Mouse (Mus musculus): ENCODE results near the gene Plxnb3. TPM values are rescaled to one million over a fixed set of nuclear protein-coding genes. Genes with fewer than 3 reads are reported as not detected.

Plxnb3 gene
- polyA plus RNA-seq, 1 experiment from 2014 or later = 0.07 TPM

DNA sequence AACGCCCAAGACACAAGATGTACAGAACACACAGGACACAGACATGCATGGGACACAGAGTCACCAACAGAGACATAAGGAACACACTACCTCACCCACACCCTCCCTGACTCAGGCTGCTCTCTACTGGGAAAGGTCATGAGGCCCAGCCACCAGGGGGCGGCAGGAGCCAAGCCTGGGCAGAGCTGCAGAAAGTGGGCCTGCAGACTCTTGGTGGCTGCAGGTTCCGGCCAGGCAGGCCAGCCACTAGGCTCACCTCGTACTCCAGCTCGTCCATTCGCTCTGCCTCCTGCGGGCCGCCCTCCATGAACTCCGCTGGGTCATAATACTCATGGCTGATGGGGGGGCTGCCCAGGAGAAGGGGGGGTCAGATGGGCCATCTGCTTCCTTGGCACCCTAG is 41.6 kb downstream of the Plxnb3 start:
- Histone ChIP-seq H3K4me2 (ENCODE audit: low read depth, low read length) (no peak overlapping the region), H3K27ac (ENCODE audit: low read depth, low read length) (no peak overlapping the region), H3K4me1 (ENCODE audit: control insufficient read depth, insufficient read depth, low read length) (no peaks in the 10 kb centered on the region), H3K9me3 (ENCODE audit: control insufficient read depth, low read length) (no peaks in the 10 kb centered on the region), H3K4me3 (ENCODE audit: low read depth, low read length) (no peak overlapping the region), H3K36me3 (ENCODE audit: control insufficient read depth, insufficient read depth, low read length) (no peaks in the 10 kb centered on the region), H3K9ac (replicated peaks; ENCODE audit: low read depth, low read length) (no peak overlapping the region), H3K27me3 (ENCODE audit: control insufficient read depth, insufficient read depth, low read length) (no peaks in the 10 kb centered on the region)
- WGBS = 35% methylated on average over 9 of the region's 9 CpGs
- ATAC-seq (ENCODE audit: low read depth) = no peak; the same call in 1 of the 2 replicates

- H3K4me2 ChIP-seq (ENCODE audit: low read depth, low read length) = no peak overlapping the region
- 0 out of 2 replicates have a peak, but pooled peaks have one; percentile 44 for ATAC-seq (ENCODE audit: low read depth)
- H3K27ac ChIP-seq (ENCODE audit: low read depth, low read length) = no peak overlapping the region
- H3K9ac ChIP-seq (replicated peaks; ENCODE audit: low read depth, low read length) = no peak overlapping the region
- H3K9me3 ChIP-seq (ENCODE audit: control insufficient read depth, low read length) = no peaks in the 10 kb centered on the region
- H3K4me3 ChIP-seq (ENCODE audit: low read depth, low read length) = no peak overlapping the region
- no peaks in the 10 kb centered on the region for H3K36me3 ChIP-seq (ENCODE audit: control insufficient read depth, insufficient read depth, low read length)
- no peaks in the 10 kb centered on the region for H3K27me3 ChIP-seq (ENCODE audit: control insufficient read depth, insufficient read depth, low read length)
- H3K4me1 ChIP-seq (ENCODE audit: control insufficient read depth, insufficient read depth, low read length) = no peaks in the 10 kb centered on the region
- 56% methylated on average over 1 of the region's 1 CpGs for WGBS
Observed at GRCm38 (mm10) chrX:73805814-73806213, 48.9 kb downstream of the Plxnb3 start.

DNA sequence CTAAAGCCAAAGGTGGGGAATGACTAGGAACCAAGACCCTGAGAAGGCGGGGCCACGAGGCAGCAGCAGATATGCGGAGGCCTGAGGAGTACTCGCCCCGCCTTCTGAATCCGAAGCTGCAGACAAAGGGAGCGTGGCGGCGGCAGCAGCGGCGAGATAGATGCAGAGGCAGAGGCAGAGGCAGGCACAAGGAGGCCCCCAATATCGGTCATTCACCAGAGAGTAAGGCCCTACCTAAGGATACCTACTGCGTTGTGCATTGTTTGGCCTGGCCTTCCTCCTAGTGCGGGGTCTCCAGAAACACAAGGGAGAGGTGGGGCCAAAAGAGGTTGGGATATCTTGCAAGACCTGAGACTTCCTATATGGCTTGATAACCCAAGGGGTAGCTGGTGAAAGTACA is 58.2 kb downstream of the Plxnb3 start:
- no peaks in the 10 kb centered on the region for H3K4me1 ChIP-seq (ENCODE audit: control insufficient read depth, insufficient read depth, low read length)
- peak overlapping the region; percentile 25; the same call in 1 of the 2 replicates for H3K9ac ChIP-seq (replicated peaks; ENCODE audit: low read depth, low read length)
- H3K4me3 ChIP-seq (ENCODE audit: low read depth, low read length) = peak overlapping the region; percentile 11
- H3K9me3 ChIP-seq (ENCODE audit: control insufficient read depth, low read length) = no peaks in the 10 kb centered on the region
- no peaks in the 10 kb centered on the region for H3K36me3 ChIP-seq (ENCODE audit: control insufficient read depth, insufficient read depth, low read length)
- WGBS = 17% methylated on average over 11 of the region's 14 CpGs
- H3K27ac ChIP-seq (ENCODE audit: low read depth, low read length) = peak overlapping the region; percentile 58
- peak; percentile 93 for ATAC-seq (ENCODE audit: low read depth)
- peak overlapping the region; percentile 27 for H3K4me2 ChIP-seq (ENCODE audit: low read depth, low read length)
- no peaks in the 10 kb centered on the region for H3K27me3 ChIP-seq (ENCODE audit: control insufficient read depth, insufficient read depth, low read length)

GRCm38 (mm10) chrX:73816596-73817314 is 59.9 kb downstream of the Plxnb3 start:
- Histone ChIP-seq H3K4me2 (ENCODE audit: low read depth, low read length) (no peak overlapping the region), H3K4me3 (ENCODE audit: low read depth, low read length) (no peak overlapping the region), H3K27ac (ENCODE audit: low read depth, low read length) (no peak overlapping the region), H3K27me3 (ENCODE audit: control insufficient read depth, insufficient read depth, low read length) (no peaks in the 10 kb centered on the region), H3K36me3 (ENCODE audit: control insufficient read depth, insufficient read depth, low read length) (no peaks in the 10 kb centered on the region), H3K9ac (replicated peaks; ENCODE audit: low read depth, low read length) (no peak overlapping the region), H3K4me1 (ENCODE audit: control insufficient read depth, insufficient read depth, low read length) (0 out of 2 replicates have a peak, but pooled peaks cover 2% of the 10 kb centered on the region), H3K9me3 (ENCODE audit: control insufficient read depth, low read length) (no peaks in the 10 kb centered on the region)
- no peak for ATAC-seq (ENCODE audit: low read depth)
- WGBS = 60% methylated on average over 3 of the region's 3 CpGs

Other genes with a start within 250 kb of the Plxnb3 start
- gene Dusp9, start 117.7 kb upstream of the Plxnb3 start, polyA plus RNA-seq (2014; fragmentation: Nextera tagmentation; extraction: Ambion mirVana) = 0.19 and 0.31 TPM in 2 replicates
- 142 and 186 TPM in 2 replicates for gene Pnck, start 97.0 kb upstream of the Plxnb3 start, polyA plus RNA-seq (2014; fragmentation: Nextera tagmentation; extraction: Ambion mirVana)
- gene Slc6a8, start 83.9 kb upstream of the Plxnb3 start, polyA plus RNA-seq (2014; fragmentation: Nextera tagmentation; extraction: Ambion mirVana) = 9.7 and 11.6 TPM in 2 replicates
- 112 and 132 TPM in 2 replicates for gene Bcap31, start 40.9 kb upstream of the Plxnb3 start, polyA plus RNA-seq (2014; fragmentation: Nextera tagmentation; extraction: Ambion mirVana)
- gene Abcd1, start 40.5 kb upstream of the Plxnb3 start, polyA plus RNA-seq (2014; fragmentation: Nextera tagmentation; extraction: Ambion mirVana) = 9.2 and 10.2 TPM in 2 replicates
- 1.2 and 2.4 TPM in 2 replicates for gene Srpk3, start 17.3 kb downstream of the Plxnb3 start, polyA plus RNA-seq (2014; fragmentation: Nextera tagmentation; extraction: Ambion mirVana)
- gene Idh3g, start 29.8 kb downstream of the Plxnb3 start, polyA plus RNA-seq (2014; fragmentation: Nextera tagmentation; extraction: Ambion mirVana) = 264 and 309 TPM in 2 replicates
- gene Ssr4, start 29.9 kb downstream of the Plxnb3 start, polyA plus RNA-seq (2014; fragmentation: Nextera tagmentation; extraction: Ambion mirVana) = 169 and 171 TPM in 2 replicates
- gene Pdzd4, start 67.9 kb downstream of the Plxnb3 start, polyA plus RNA-seq (2014; fragmentation: Nextera tagmentation; extraction: Ambion mirVana) = 5.4 and 6.5 TPM in 2 replicates
- 0.09 TPM in 1 of 2 replicates, not detected in the other for gene Avpr2, start 135.0 kb downstream of the Plxnb3 start, polyA plus RNA-seq (2014; fragmentation: Nextera tagmentation; extraction: Ambion mirVana)
- 107 and 136 TPM in 2 replicates for gene L1cam, start 139.0 kb downstream of the Plxnb3 start, polyA plus RNA-seq (2014; fragmentation: Nextera tagmentation; extraction: Ambion mirVana)
- gene Arhgap4, start 164.8 kb downstream of the Plxnb3 start, polyA plus RNA-seq (2014; fragmentation: Nextera tagmentation; extraction: Ambion mirVana) = 3.3 and 3.8 TPM in 2 replicates
- gene Naa10, start 164.9 kb downstream of the Plxnb3 start, polyA plus RNA-seq (2014; fragmentation: Nextera tagmentation; extraction: Ambion mirVana) = 94.5 and 106 TPM in 2 replicates
- 6.5 and 7.9 TPM in 2 replicates for gene Renbp, start 173.8 kb downstream of the Plxnb3 start, polyA plus RNA-seq (2014; fragmentation: Nextera tagmentation; extraction: Ambion mirVana)
- 59.6 and 63.5 TPM in 2 replicates for gene Hcfc1, start 209.3 kb downstream of the Plxnb3 start, polyA plus RNA-seq (2014; fragmentation: Nextera tagmentation; extraction: Ambion mirVana)

Measured in neural tube, embryonic 14.5 days (tissue).